Comparison of ENCODE assay signal across 27 mouse cellular contexts in the genomic region with DNA sequence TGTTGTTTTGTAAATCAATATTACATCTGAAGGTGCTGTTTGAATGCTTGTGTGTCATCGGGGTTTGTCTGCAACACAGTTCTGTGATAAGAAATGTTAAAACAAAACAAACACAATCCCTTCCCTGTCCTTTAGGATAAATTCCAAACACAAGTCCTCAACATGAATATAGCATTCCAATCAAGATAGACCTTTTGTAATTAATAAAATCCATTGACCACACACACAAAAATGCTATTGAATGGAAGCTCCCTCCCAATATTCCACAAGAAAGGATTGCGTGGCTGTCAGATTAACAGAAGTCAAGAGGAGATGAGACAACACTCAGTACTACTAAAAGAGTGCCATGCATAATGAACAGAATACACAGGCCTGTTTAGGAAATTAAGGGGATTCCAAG.
"Had no signal": no experiment of that assay in that cellular context is flagged by ENCODE, and none has a peak within 500 bp of the region (broad histone marks: within the 10 kb centered on the region; RNA-seq: fewer than 3 reads in every experiment).

No protein-coding gene starts in this region.

- H3K4me2 ChIP-seq: embryonic facial prominence, embryonic 12.5 days; embryonic facial prominence, embryonic 13.5 days; embryonic facial prominence, embryonic 15.5 days; forebrain, embryonic 12.5 days; forebrain, embryonic 13.5 days; forebrain, embryonic 15.5 days had no signal

- H3K27ac ChIP-seq: embryonic facial prominence, embryonic 10.5 days; embryonic facial prominence, embryonic 12.5 days; embryonic facial prominence, embryonic 13.5 days; embryonic facial prominence, embryonic 15.5 days; forebrain, embryonic 12.5 days; forebrain, embryonic 13.5 days; forebrain, embryonic 15.5 days; gastrocnemius, adult 2 months had no signal

- DNase-seq: cerebellum, adult 2 months; cerebellum, adult 8-10 months; cerebellum, adult 9-10 months; cerebellum, adult 9-11 months; cerebellum, postnatal 10 days; cerebellum, postnatal 14 days; cerebellum, postnatal 25 days; cerebellum, postnatal 36 days; embryo, embryonic 11 days; forebrain, postnatal 0 days; gastrocnemius, adult 2 months; gastrocnemius, postnatal 10 days; gastrocnemius, postnatal 14 days; gastrocnemius, postnatal 25 days; gastrocnemius, postnatal 36 days; heart, adult 11 months; heart, adult 18-20 months had no signal

- H3K9me3 ChIP-seq: embryonic facial prominence, embryonic 10.5 days; embryonic facial prominence, embryonic 12.5 days; embryonic facial prominence, embryonic 13.5 days; embryonic facial prominence, embryonic 15.5 days; forebrain, embryonic 10.5 days; forebrain, embryonic 12.5 days; forebrain, embryonic 13.5 days; forebrain, embryonic 15.5 days had no signal

- H3K4me1 ChIP-seq: embryonic facial prominence, embryonic 15.5 days had no signal

- ATAC-seq: forebrain, embryonic 15.5 days; forebrain, embryonic 16.5 days; forebrain, postnatal 0 days had no signal

- H3K4me3 ChIP-seq: embryonic facial prominence, embryonic 10.5 days; embryonic facial prominence, embryonic 12.5 days; embryonic facial prominence, embryonic 13.5 days; embryonic facial prominence, embryonic 15.5 days; erythroblast, embryonic 14.5 days; forebrain, embryonic 10.5 days; forebrain, embryonic 12.5 days; forebrain, embryonic 13.5 days; forebrain, embryonic 15.5 days; gastrocnemius, adult 2 months had no signal

- H3K36me3 ChIP-seq: embryonic facial prominence, embryonic 10.5 days; embryonic facial prominence, embryonic 12.5 days; embryonic facial prominence, embryonic 13.5 days; embryonic facial prominence, embryonic 15.5 days; forebrain, embryonic 10.5 days; forebrain, embryonic 12.5 days; forebrain, embryonic 15.5 days had no signal

- H3K27me3 ChIP-seq: embryonic facial prominence, embryonic 12.5 days; embryonic facial prominence, embryonic 13.5 days; embryonic facial prominence, embryonic 15.5 days; forebrain, embryonic 12.5 days; forebrain, embryonic 13.5 days; forebrain, embryonic 15.5 days had no signal

- H3K9ac ChIP-seq: embryonic facial prominence, embryonic 12.5 days; embryonic facial prominence, embryonic 13.5 days; embryonic facial prominence, embryonic 15.5 days; forebrain, embryonic 12.5 days; forebrain, embryonic 13.5 days; forebrain, embryonic 15.5 days; forebrain, postnatal 0 days had no signal
